Mouse (Mus musculus) naive thymus-derived CD4-positive, alpha-beta T cell, adult 2 months (primary cell): ENCODE measurements around the gene Elmod1.
"Not testable (repeated sequence)": the region's sequence is repeated elsewhere in the genome, so short reads cannot be mapped to it uniquely, and the experiment has no call there.

Experiments
- DNase-seq: peaks from one replicate; pipeline ENCODE4 v3.0.0-alpha.2; 2011; ENCODE audit warnings: low read depth

The Elmod1 gene

DNA sequence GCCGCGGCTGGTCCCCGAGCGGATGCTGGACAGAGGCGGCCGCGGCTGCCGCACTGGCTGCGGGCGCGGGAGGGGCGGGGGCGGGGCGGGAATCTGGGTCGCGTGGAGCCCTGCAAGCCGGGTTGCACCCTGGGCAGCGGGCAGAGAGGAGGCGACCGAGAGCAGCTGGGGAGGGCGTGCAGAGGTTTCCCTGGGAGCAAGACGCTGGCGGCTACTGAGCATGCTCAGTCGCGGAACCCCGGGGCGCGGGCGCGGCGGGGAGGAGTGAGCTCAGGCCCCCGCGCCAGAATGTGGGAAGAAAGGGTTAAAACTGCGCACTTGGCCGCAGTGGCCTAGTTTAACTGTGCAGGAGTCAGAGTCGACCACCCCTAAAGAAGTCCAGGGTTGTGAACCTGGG lies at the start of gene Elmod1:
TSS of gene Elmod1 (minus strand) at position 180 of the 397 bp plus-strand sequence.
- DNase-seq = no peak

DNA sequence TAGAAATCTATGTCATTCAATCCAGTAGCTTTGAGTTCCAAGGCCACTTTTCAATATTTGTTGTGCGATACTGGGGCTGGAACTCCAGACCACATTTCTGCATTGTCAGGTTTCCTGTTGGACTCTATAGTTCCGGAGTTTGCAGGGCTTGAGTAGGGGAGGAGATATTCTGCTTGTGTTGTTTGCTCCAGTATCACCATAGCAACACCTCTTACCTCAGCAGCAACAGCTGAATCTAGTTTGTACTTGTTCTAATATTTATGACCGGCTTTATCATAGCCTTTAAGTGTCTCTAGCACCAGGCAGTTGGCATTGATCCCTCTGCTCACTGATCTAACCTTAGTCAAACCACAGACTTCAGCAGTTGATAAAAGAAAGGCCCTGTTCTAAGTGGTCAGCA lies 47.7 kb upstream of the Elmod1 start:
- no peak for DNase-seq

DNA sequence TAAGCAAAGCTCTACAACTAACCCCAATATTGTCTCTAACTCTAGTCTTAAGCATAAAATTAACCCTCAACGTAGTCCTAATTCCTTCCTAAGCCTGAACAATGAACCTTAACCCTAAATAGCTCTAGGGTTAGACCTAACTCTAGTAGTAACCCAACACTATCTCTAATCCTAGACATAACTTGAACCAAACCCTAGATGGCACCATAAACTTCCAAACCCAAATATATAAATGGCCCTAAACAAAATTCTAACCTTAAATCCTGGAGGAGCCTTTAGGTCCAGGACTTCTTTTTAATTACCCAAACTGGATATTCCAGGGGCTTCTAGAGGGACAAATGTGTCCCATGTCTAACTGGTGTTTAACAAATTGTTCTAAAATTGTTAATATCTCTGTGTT lies 19.4 kb upstream of the Elmod1 start:
- no peak for DNase-seq

DNA sequence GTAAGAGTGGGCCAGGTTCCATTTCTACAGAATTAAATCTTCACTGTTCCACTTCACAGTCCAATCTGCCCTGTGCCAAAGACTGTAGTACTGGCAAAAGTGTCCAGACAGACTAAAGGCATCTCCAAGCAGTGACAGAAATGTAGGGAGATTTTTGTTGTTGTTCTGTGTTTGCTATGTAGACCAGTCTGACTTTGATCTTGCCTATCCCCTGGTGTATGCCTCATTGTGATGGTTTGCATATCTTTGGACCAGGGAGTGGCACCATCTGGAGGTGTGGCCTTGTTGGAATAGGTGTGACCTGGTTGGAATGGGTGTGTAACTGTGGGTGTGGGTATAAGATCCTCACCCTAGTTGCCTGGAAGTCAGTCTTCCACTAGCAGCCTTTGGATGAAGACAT lies 17.5 kb upstream of the Elmod1 start:
- not testable (repeated sequence) for DNase-seq

DNA sequence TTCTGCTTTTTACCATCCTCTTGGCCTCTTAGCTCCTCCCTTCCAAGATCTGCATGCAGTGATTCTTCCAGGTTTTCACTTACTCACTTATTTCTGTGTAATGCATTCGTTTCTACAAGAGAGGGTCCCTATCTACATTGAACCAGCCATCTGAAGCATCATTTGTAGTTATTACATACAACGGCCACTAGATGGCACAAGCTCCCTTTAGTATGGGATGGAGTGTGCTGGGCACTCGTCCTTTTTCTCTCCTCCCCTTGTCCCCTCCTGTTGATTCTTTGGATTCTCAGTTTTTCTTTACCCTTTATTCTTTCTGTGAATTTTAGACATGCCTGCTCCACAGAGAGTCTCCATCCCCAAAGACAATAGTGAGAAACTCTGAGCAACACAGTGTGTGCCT lies 15.8 kb upstream of the Elmod1 start:
- DNase-seq = peak; percentile 35

DNA sequence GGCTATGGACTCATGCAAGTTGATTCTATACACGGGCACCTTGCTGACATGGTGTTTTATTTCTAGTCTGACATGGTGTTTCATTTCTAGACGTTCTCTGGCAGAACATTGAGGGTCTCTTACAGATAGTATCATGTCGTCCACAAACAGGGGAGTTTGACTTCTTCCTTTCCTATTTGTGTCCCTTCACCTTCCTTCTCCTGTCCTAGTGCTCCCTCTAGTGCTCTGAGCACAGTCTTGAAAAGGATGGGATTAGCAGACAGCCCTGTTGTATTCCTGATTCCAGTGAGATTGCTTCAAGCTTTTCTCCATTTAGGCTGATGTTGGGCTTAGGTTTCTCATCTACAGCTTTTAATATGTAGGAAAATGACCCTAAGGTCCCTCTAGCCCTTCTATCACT lies 11.9 kb upstream of the Elmod1 start:
- DNase-seq = no peak

DNA sequence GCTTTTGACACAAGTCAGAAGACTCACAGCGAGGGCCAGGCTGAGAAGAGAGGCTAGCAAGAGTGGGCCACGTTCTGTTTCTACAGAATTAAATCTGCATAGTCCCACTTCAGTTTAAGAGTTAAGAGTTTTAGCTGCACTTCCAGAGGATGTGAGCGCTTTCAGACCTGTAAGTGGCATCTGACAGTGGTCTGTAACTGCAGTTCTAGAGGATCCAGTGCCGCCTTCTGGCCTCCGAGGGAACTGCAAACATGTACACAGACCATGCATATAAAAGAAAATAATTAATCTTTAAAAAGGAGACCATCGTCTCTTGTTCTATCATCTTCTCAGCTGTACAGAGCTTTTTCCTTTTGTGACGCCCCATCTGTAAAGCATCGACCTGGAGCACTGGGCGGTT lies 9.8 kb upstream of the Elmod1 start:
- DNase-seq = peak; percentile 1

DNA sequence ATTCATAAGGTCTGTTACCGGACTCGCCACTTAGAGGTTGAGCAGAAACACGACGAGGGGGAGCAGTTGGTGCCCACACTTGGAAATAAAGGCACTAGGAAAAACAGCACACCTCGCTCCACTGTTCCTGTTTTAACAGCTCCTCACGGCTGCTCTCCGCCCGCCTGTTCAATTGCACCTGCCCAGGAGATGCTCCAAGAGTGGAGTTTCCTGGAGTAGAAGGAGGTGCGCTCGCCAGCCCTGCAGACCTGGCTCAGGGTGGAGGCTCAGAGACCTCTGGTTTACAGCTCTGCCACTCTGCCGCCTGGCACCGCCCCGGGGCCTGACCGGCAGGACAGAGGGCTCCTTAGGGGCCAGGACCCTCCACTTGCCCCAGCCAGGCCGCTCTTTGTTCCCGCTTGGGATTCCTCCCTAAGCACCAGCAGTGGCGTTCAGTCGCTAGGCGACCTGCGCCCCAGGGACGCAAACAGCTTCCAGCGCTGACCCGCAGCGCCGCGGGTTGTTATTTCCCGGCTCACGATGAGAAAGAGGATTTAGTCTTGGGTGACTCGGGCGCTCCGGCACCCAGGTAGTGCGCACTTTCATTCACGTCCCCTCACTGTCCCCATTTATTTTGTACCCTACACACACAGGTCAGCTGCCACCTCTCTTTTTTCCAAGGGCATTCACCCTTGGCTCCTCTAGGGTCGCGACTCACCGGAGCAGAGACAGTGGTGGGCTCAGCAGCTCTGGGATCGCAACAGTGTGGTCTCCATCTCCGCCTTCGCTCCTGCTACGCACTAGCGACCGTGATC lies 576 bp downstream of the Elmod1 start:
- DNase-seq = no peak

DNA sequence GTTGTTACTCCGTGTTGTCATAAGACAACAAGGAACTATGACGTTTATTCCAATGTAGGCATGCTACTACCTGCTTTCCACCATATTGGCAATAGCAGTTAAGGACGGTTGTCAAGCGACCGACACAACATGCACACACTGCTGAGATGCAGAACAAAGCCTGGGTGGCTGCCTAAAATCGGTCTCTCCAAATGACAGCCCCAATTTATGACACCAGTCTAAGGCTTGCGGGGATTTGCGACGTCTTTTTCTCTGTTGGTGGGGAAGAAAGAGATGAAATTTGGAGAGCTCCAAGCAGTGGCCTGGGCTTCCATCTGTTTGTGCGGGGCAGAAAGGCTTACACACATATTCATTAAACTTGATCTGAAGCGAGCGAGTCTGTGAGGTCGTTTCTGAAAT lies 1.2 kb downstream of the Elmod1 start:
- no peak for DNase-seq

DNA sequence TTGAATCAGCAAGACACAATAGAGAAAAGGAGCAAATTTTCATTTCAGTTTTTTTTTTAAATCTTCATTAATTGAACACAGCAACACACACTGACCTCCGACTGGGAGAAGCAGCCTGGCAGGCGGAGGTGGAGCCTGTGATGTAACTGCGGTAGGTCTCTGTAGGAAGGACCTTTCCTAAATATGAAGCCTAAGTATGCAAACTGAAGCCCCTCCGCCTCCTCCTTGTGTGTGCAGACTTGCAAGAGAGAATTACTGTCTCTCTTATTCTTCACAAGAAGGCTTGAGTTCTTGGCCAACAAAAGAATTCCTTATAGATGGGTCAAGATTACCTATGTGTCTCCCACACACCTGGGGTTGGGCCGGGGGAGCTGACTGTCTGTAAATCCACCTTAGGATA lies 1.9 kb downstream of the Elmod1 start:
- DNase-seq = no peak

DNA sequence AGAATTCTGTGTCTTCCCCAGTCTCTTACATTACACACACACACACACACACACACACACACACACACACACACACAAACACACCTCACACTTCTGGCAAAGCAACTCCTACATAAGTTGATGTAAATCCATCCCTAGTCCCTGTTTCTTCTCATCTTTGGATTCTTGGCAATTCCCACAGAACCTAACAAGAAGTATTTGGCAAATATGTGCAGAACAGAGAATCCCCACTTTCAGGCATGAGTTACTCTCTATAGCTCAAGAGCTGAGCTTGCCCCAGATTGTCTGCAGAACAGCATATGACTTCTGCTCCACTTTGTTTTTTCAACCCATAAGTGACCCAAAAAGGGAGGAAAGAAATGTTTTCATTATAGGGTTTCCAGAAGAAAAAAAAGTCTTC lies 2.7 kb downstream of the Elmod1 start:
- DNase-seq = no peak

DNA sequence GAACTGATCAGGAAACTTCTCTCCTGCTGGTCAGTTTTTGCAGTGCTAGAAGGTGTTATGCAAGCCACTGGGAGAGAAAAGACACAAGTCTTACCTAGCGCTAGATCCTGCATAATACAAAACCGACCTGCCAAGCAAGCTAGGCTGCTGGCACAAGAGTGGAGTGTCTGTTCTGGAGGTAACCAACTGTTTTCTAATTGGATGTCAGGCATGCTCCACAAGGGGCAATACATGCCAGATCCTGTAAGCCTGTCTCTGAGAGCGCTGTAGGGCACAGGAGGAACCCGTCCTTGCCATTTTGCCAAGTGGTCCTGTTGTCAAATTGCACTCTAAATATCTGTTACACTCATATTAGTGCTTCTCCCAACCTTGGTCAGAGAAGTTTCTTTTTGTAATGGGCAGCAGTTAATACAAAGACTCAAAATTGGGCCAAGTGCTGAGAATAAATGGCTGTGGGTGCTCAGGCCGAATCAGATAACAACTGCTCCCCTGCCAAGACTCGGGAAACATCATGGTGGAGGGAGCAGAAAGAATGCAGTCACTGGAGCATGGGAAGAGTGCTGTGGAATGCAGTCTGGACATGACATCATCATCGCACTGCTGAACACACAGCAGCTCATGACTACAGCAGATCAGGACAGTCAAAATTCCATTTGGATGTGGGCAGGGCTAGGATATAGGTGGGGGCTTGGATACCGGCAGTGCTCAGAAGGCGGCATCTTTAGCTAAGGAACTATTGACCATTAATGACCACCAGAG lies 7.3 kb downstream of the Elmod1 start:
- DNase-seq = no peak

DNA sequence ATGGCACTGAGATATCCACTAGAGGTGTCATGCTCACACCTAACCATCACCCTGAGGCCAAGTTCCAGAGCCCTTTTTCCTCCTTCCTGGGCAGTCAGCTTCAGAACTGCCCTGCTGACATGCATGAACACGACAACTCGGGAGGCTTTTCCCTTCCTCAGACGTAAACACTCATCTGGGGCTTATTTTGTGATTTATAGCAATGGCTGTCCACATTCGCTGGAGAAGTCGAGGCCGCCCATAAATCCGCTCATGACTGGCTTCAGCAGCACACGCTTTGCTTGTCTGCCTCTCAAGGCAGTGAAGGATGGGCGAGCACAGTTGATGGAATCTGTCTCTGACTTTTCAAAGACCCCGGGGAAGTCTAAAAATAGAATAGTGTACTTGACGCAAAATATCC lies 18.1 kb downstream of the Elmod1 start:
- DNase-seq = no peak

DNA sequence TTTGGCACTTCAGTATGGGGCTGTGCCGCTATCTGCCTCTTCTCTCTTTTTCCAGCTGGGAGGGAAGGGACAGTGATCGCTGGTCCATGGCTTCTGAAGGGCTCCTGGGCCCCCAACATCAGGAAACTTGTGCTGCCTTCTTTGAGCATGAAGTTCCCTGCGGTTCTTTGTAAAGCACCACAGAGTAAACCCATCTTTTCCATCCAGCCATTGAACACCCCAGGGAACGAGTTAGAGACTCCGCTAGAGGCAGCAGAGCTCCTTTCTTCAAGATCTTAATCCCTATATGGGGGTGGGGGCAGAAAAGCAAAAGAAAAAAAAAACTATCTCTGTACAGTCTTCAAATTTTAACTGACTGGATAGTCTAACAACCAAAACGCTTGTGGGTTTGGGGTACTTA lies 20.2 kb downstream of the Elmod1 start:
- no peak for DNase-seq

DNA sequence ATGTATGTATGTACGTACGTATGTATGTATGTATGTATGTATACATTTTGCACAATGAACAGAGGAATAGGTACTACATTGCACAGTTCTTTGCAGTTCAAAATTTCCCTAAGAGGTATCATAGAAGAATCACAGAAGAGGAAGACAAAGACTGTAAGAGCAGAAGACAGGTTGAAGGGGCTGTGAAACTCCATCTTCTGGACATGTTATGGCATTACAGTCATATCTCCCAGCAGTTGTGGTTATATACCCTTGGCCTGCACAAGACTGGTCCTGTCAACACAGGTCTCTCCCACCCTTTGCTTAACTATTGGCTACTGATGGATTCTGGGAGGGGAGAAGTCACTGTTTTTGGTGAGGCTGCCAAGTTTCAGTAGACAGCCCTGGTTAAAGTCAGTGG lies 27.6 kb downstream of the Elmod1 start:
- DNase-seq = no peak

DNA sequence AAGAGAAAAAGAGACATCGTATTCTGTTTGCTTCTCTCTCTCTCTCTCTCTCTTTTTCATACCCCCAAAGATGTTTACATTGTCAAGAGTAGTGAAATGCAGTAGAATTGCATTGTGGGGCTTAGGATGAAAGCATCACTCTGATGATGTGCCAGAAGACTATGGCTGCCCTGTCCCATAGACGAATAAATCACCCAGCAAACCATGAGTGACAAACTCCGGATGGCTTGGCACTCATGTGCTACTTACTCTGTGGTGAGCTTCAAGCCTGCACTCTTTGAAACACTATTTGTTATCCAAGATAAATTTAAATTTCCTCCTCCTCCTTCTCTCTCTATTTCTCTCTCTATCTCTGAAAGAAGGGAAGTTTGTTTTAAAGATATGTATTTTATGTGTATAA lies 36.5 kb downstream of the Elmod1 start:
- no peak for DNase-seq

DNA sequence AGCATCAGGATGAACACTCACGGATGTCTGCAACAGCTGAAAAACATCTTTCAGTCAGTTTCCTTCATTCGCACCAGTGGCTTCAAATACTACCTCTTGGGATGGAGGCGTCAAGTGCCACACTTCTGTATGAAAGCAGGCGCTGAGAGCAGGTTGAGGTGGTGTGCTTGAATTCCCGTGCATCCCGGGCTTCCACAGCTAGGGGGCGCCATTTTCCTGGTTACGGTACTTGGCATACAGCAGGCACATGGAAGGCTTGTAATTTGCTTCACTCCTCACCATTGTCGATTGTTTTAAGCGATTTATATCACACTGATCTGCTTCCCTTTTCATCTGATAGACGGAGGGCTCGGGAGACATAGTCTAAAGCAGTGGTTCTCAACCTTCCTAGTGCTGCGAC lies 40.9 kb downstream of the Elmod1 start:
- DNase-seq = no peak

DNA sequence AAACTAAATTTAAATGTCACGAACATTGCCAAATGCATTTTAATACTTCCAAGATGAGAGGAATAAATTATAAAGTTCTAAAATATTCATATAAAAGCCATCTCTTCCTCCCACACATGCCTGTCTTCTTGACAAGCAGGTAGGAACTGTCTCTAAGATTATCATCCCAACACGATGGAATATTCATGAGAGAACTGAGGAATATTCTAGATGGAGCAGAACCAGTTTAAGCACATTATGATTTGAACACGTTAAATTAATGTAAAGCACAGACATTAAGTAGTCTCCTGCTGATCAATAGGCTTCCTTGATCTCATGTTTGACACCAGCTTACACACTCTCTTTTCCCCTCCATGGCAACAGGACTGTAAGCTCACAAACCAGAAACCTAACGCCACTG lies 41.7 kb downstream of the Elmod1 start:
- no peak for DNase-seq

DNA sequence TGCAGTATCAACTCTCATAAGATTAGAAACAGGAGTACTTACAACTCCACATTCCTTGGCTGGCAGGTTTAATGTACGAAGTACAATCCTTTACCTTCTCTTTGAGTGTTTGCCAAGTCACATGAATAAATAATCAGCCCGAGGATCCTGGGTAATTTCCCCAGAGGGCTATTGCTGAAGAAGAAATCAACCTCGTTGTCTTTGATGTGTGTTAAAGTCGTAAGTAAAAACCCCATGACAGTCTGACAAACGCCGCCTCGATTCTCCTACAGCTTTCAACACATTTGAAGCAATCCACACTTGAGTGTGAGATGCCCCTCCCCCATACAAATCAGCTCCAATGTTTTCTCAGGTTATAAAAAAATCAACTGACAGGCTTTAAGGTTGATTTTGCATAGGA lies 44.2 kb downstream of the Elmod1 start:
- DNase-seq = no peak

DNA sequence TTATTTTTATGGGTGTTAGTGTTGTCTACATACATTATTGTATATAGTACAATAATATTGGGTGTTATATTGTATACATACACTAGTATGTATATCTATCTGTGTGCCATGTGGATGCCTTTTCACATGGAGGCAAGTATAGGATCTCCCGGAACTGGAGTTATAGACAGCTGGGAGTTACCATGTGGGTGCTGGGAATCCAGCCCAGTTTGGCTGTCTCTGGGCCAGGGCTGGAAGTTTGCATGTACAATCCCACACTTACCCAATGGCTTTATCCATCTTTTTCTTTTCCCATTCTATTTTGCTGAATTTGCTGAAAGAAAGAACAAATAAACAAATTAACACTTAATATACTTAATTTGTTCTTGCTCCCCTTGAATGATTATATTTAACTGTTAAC lies 54.0 kb downstream of the Elmod1 start:
- DNase-seq = no peak

DNA sequence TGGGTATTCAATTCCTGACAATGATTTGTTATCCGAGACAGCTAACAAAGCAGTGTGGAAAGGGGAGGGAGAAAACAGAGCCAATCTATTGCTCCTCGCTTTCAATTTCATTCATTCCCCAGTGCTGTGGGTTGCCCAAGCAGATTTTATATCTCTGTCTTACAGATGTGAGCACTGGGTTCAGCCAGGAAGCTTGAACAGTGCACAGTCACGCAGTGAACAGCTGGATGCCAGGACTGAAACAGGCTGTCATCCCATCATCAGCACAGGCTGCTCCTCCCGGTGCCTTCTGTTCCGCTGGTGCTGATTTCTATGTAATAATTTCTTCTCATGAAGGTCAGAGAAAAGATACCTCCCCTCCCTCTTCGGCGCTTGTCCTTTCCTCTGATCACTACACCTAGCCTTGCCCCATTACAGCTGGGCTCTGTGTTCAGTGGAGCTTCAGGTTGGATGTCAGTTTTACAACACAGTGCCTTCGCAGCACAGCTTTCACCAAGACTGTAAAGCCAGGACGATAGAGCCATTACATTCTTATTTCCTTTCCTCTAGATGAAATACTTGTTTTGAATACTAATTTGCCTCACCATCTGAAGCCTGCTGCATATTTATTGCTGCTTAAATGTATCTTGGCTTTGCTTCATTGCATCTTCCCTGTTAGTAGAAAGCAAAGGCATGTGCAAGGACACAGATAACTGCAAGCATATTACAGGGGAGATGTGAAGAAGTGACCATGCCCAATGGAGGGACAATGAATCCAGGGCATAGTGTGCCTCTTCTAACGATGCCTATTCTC lies 59.0 kb downstream of the Elmod1 start:
- DNase-seq = no peak

DNA sequence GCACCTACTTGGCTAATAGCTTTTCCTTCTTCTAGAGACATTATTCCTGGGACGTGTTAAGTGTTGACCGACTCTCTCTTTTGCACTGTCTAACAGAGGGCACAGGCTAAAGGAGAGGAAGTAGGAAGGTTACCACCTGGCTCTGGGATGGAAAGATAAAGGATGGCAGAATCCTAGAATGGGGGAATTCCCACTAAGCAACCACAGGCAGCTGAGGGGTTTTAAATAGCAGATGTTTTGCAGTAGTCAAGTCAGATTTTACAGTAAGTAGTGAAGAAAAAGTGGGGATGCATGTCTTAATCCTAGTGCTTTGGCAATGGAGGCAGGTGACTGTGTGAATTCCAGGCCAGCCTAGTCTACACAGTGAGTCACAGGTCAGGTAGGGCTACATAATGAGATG lies 64.3 kb downstream of the Elmod1 start:
- no peak for DNase-seq

DNA sequence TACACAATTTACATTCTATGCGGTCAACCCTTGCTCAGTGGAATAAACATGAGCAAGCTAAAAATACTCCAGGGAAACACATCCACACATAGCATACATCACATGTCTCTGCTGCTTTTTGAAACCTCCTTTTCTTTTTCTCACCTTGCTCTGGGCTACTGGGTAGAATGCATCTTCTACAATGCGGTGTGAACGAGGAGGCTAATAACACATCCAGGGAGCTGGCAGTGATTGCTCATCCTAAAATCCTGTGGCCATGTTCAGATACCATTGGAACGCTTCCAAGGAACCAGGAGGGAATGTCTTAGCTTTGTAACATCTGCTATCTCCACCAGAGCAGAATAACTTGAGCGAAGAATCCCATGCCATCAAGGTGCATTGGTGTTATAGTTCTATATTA lies 64.8 kb downstream of the Elmod1 start:
- DNase-seq = no peak
